Mouse (Mus musculus): ENCODE results near the gene Olfr282. TPM values are rescaled to one million over a fixed set of nuclear protein-coding genes. Genes with fewer than 3 reads are reported as not detected.

Gene Olfr282
- polyA plus RNA-seq, 1 experiment from 2014 or later = not detected

Other genes with a start within 250 kb of the Olfr282 start
- gene Olfr288, start 235.7 kb upstream of the Olfr282 start, polyA plus RNA-seq (2018) = not detected in 3 replicates
- gene Gm44579, start 210.2 kb upstream of the Olfr282 start, polyA plus RNA-seq (2018) = not detected in 3 replicates
- gene Olfr287, start 210.2 kb upstream of the Olfr282 start, polyA plus RNA-seq (2018) = not detected in 3 replicates
- gene Olfr286, start 196.8 kb upstream of the Olfr282 start, polyA plus RNA-seq (2018) = not detected in 3 replicates
- not detected in 3 replicates for gene H1fnt, start 173.9 kb upstream of the Olfr282 start, polyA plus RNA-seq (2018)
- gene Zfp641, start 135.1 kb upstream of the Olfr282 start, polyA plus RNA-seq (2018) = not detected in 3 replicates
- not detected in 3 replicates for gene Olfr285, start 113.9 kb upstream of the Olfr282 start, polyA plus RNA-seq (2018)
- not detected in 3 replicates for gene Olfr284, start 90.2 kb upstream of the Olfr282 start, polyA plus RNA-seq (2018)
- not detected in 3 replicates for gene Olfr283, start 50.3 kb upstream of the Olfr282 start, polyA plus RNA-seq (2018)
- not detected in 3 replicates for gene Olfr281, start 21.4 kb downstream of the Olfr282 start, polyA plus RNA-seq (2018)
- gene OR5BS1P, start 38.7 kb downstream of the Olfr282 start, polyA plus RNA-seq (2018) = not detected in 3 replicates
- not detected in 3 replicates for gene Lalba, start 51.5 kb downstream of the Olfr282 start, polyA plus RNA-seq (2018)
- not detected in 3 replicates for gene Olfr279, start 61.2 kb downstream of the Olfr282 start, polyA plus RNA-seq (2018)
- 17.8 to 41.1 TPM (median 31.9 TPM) in 3 replicates for gene Kansl2, start 103.0 kb downstream of the Olfr282 start, polyA plus RNA-seq (2018)
- 15.6 to 24.0 TPM (median 18.9 TPM) in 3 replicates for gene Ccnt1, start 139.7 kb downstream of the Olfr282 start, polyA plus RNA-seq (2018)
- not detected in 3 replicates for gene 4930415O20Rik, start 139.8 kb downstream of the Olfr282 start, polyA plus RNA-seq (2018)
- 0.09 to 0.34 TPM (median 0.25 TPM) in 3 replicates for gene Adcy6, start 178.9 kb downstream of the Olfr282 start, polyA plus RNA-seq (2018)
- 0.46 to 1.0 TPM (median 0.79 TPM) in 3 replicates for gene Cacnb3, start 199.6 kb downstream of the Olfr282 start, polyA plus RNA-seq (2018)
- gene Ddx23, start 231.7 kb downstream of the Olfr282 start, polyA plus RNA-seq (2018) = 53.5 to 111 TPM (median 57.4 TPM) in 3 replicates
- 0.27 to 0.47 TPM (median 0.40 TPM) in 3 replicates for gene Rnd1, start 246.2 kb downstream of the Olfr282 start, polyA plus RNA-seq (2018)